Mouse (Mus musculus) telencephalon, adult 2 months (tissue): Measurements from ENCODE around the gene Mpped2.
A peak's percentile ranks its signal among the peaks of the same experiment; 100 is the strongest.

Source experiments
- DNase-seq: peaks from one replicate; pipeline ENCODE4 v3.0.0-alpha.2; 2011; ENCODE audit warnings: low read depth, low spot score

Mpped2 gene

GRCm38 (mm10) chr2:106692783-106693701 is at the start of gene Mpped2:
Gene Mpped2 (plus strand): TSS chr2:106693269.
- DNase-seq = no peak

- DNase-seq = no peak
These were observed 48.3 kb upstream of the Mpped2 start for GRCm38 (mm10) chr2:106644782-106645181.

GRCm38 (mm10) chr2:106649686-106650570 is 43.1 kb upstream of the Mpped2 start:
- DNase-seq = peak; percentile 92

- no peak for DNase-seq
These were observed 40.9 kb upstream of the Mpped2 start for GRCm38 (mm10) chr2:106652151-106652550.

GRCm38 (mm10) chr2:106652741-106653140 is 40.3 kb upstream of the Mpped2 start:
- no peak for DNase-seq

- no peak for DNase-seq
These were observed 39.8 kb upstream of the Mpped2 start for GRCm38 (mm10) chr2:106653261-106653660.

- no peak for DNase-seq
These were observed 37.8 kb upstream of the Mpped2 start for GRCm38 (mm10) chr2:106655271-106655670.

- DNase-seq = no peak
These were observed 27.8 kb upstream of the Mpped2 start for GRCm38 (mm10) chr2:106665271-106665670.

GRCm38 (mm10) chr2:106674319-106674718 is 18.8 kb upstream of the Mpped2 start:
- DNase-seq = no peak

- DNase-seq = no peak
These were observed 15.6 kb upstream of the Mpped2 start for GRCm38 (mm10) chr2:106677449-106677848.

GRCm38 (mm10) chr2:106679720-106680455 is 13.2 kb upstream of the Mpped2 start:
- DNase-seq = no peak

- no peak for DNase-seq
These were observed 9.8 kb upstream of the Mpped2 start for GRCm38 (mm10) chr2:106683185-106683831.

- no peak for DNase-seq
These were observed 9.2 kb upstream of the Mpped2 start for GRCm38 (mm10) chr2:106683832-106684231.

- DNase-seq = no peak
These were observed 1.2 kb upstream of the Mpped2 start for GRCm38 (mm10) chr2:106691753-106692363.

GRCm38 (mm10) chr2:106692405-106692782 is 675 bp upstream of the Mpped2 start:
- DNase-seq = no peak

GRCm38 (mm10) chr2:106693702-106694566 is 865 bp downstream of the Mpped2 start:
- no peak for DNase-seq

GRCm38 (mm10) chr2:106694567-106694885 is 1.5 kb downstream of the Mpped2 start:
- DNase-seq = no peak

- DNase-seq = no peak
These were observed 2.0 kb downstream of the Mpped2 start for GRCm38 (mm10) chr2:106694886-106695733.

- DNase-seq = no peak
These were observed 2.6 kb downstream of the Mpped2 start for GRCm38 (mm10) chr2:106695734-106696022.
